Mouse (Mus musculus) lung, embryonic 15.5 days (tissue): ENCODE measurements around the gene Kng2. TPM values are rescaled to one million over a fixed set of nuclear protein-coding genes. Genes with fewer than 3 reads are reported as not detected.
"Not testable (repeated sequence)": the region's sequence is repeated elsewhere in the genome, so short reads cannot be mapped to it uniquely, and the experiment has no call there.

ENCODE experiments used
- ATAC-seq: fragments of 200-750 bp; cut with Nextera tagmentation; 2 replicates; pipeline ENCODE4 v1.8.0; 2017; ENCODE audit warnings: moderate number of reproducible peaks, borderline replicate concordance; ENCODE audit not compliant: low FRiP score, low TSS enrichment; ENCODE audit errors: extremely low read depth
- H3K27ac ChIP-seq: fragments of 300-500 bp; sonication (generic); 2 replicates; pipeline ENCODE4 v1.5.1; 2015; ENCODE audit warnings: moderate library complexity, mild to moderate bottlenecking, inconsistent platforms
- H3K27me3 ChIP-seq: fragments of 300-500 bp; sonication (generic); 2 replicates; pipeline ENCODE4 v1.6.1; 2015; ENCODE audit warnings: inconsistent platforms
- H3K36me3 ChIP-seq: fragments of 300-500 bp; sonication (generic); 2 replicates; pipeline ENCODE4 v1.6.1; 2015; ENCODE audit warnings: inconsistent platforms
- H3K4me1 ChIP-seq: fragments of 300-500 bp; sonication (generic); 2 replicates; pipeline ENCODE4 v1.6.1; 2015; ENCODE audit warnings: inconsistent platforms
- H3K4me2 ChIP-seq: fragments of 300-500 bp; sonication (generic); 2 replicates; pipeline ENCODE4 v1.6.1; 2015; ENCODE audit warnings: inconsistent platforms, mild to moderate bottlenecking, moderate library complexity
- H3K4me3 ChIP-seq: fragments of 300-500 bp; sonication (generic); 2 replicates; pipeline ENCODE4 v1.5.1; 2015; ENCODE audit warnings: mild to moderate bottlenecking, inconsistent platforms
- H3K9ac ChIP-seq: fragments of 300-500 bp; sonication (generic); 2 replicates; pipeline ENCODE4 v1.6.1; 2015; ENCODE audit warnings: inconsistent platforms
- H3K9me3 ChIP-seq: fragments of 300-500 bp; sonication (generic); 2 replicates; pipeline ENCODE4 v1.6.1; 2016; ENCODE audit warnings: inconsistent platforms
- WGBS: fragments of 180-500 bp; shearing (Covaris S2); methylation state at CpG from one replicate; pipeline ENCODE4 v1.1.7; 2015; 5-methylcytosine and 5-hydroxymethylcytosine counted together
- polyA plus RNA-seq: library from polyadenylated mRNA; unstranded; fragments of >200 nt; fragmentation: Nextera tagmentation; extraction: Ambion mirVana; gene quantifications from 2 replicates; pipeline ENCODE4 v1.2.1, GENCODE M21; 2015

The Kng2 gene
- polyA plus RNA-seq, 1 experiment from 2014 or later = 0.16 TPM

GRCm38 (mm10) chr16:23027341-23027740 is 1.9 kb downstream of the Kng2 start:
- H3K9ac ChIP-seq, H3K4me2 ChIP-seq, H3K9me3 ChIP-seq, ATAC-seq, H3K4me3 ChIP-seq, H3K27ac ChIP-seq, H3K27me3 ChIP-seq, H3K36me3 ChIP-seq, H3K4me1 ChIP-seq: not testable (repeated sequence)
- WGBS = 39% methylated on average over 3 of the region's 3 CpGs

- Histone ChIP-seq H3K4me3 (no peak overlapping the region), H3K9ac (no peak overlapping the region), H3K4me1 (no peaks in the 10 kb centered on the region), H3K4me2 (no peak overlapping the region), H3K27me3 (no peaks in the 10 kb centered on the region), H3K27ac (no peak overlapping the region), H3K36me3 (no peaks in the 10 kb centered on the region), H3K9me3 (no peaks in the 10 kb centered on the region)
- ATAC-seq = no peak
Measured at GRCm38 (mm10) chr16:23026582-23026981, 2.7 kb downstream of the Kng2 start.

DNA sequence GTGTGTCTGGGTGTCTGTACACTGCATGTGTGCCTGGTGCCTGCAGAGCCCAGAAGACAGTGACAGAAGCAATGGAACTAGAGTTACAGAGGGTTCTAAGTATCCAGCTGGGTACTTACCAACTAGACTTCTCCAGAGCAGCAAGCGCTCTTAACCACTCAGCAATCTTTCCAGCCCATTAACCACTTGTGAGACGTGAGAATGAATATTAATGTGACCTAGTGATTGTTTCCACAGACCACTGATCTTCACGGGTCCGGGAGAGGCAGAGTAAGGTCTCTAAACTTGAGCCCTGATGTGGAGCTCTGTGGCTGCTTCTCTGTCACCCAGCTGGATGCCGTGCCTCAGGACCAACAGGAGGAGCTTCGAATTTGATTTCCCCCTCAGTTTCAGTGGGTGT is 4.2 kb downstream of the Kng2 start:
- Histone ChIP-seq H3K4me1 (no peaks in the 10 kb centered on the region), H3K27ac (no peak overlapping the region), H3K27me3 (no peaks in the 10 kb centered on the region), H3K9ac (no peak overlapping the region), H3K4me2 (no peak overlapping the region), H3K4me3 (no peak overlapping the region), H3K9me3 (no peaks in the 10 kb centered on the region), H3K36me3 (no peaks in the 10 kb centered on the region)
- no peak for ATAC-seq
- WGBS = 50% methylated on average over 6 of the region's 6 CpGs

- not testable (repeated sequence) for H3K9me3 ChIP-seq, H3K4me1 ChIP-seq, H3K27ac ChIP-seq, H3K9ac ChIP-seq, H3K4me3 ChIP-seq, ATAC-seq, H3K36me3 ChIP-seq, H3K27me3 ChIP-seq, H3K4me2 ChIP-seq
- WGBS = 59% methylated on average over 1 of the region's 1 CpGs
Measured at GRCm38 (mm10) chr16:23020571-23020970, 8.7 kb downstream of the Kng2 start.

DNA sequence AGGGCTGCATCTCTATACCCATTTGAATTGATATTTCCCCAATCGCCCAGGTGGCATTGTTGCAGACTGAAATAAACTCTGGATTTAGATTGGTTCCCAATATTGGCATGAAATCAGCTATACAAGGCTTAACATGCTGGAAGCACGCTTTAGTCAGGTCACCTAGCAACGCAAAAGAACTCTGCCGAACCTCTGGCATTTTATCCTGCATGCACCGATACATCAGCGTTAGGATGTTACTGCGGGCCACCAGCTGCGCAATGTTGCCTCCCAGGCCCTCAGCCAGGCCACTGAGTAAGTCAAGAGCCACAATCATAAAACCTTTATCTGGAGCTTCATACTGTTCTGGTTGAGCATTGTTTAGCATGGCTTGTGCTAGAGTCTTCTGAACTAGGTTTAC is 14.6 kb downstream of the Kng2 start:
- not testable (repeated sequence) for H3K4me1 ChIP-seq, H3K4me2 ChIP-seq, H3K27ac ChIP-seq, H3K27me3 ChIP-seq, H3K36me3 ChIP-seq, H3K9me3 ChIP-seq, ATAC-seq, H3K4me3 ChIP-seq, H3K9ac ChIP-seq
- 88% methylated on average over 8 of the region's 8 CpGs for WGBS

DNA sequence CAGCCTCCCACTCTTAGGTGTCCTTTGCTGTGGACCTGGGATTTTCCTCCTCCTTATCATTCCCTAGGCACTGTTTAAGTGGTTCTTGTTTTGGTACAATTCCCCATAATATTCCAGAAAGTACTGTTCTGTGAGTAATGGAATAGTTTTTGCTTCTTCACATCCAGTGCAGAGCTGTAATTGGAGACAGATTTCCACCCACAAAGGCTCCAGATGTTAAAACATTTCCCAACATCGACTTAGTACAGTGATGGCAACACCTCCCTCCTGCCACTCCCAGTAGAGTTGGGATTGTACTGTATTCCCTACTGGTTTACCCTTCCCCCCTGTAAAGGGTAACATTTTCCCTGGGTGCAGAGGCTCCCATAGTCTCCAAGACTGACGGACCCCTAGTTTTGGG is 15.5 kb downstream of the Kng2 start:
- not testable (repeated sequence) for H3K9ac ChIP-seq, H3K4me2 ChIP-seq, H3K4me1 ChIP-seq, H3K36me3 ChIP-seq, H3K9me3 ChIP-seq, H3K27ac ChIP-seq, H3K27me3 ChIP-seq, H3K4me3 ChIP-seq, ATAC-seq
- whole genome bisulfite sequencing = 70% methylated on average over 2 of the region's 2 CpGs

DNA sequence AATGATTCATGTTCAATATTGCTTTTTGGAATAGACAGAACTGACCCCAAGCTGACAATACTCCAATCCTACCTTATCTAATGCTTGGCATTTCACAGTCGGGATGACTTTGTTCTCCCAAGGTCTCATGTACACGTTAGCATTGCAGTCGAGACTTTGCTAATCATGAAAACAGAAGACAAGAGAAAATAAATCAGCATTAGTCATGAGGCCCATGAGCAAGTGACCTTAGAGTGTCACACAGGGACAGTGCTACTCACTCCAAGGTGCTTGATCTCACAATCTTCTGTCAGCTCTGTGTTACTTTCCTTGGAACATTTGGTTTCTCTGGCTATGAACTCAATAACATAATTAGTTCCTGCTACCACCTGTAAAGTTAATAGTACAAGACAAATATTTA is 32.3 kb downstream of the Kng2 start:
- not testable (repeated sequence) for H3K36me3 ChIP-seq, H3K9ac ChIP-seq, H3K27me3 ChIP-seq, H3K4me2 ChIP-seq, H3K4me3 ChIP-seq, H3K27ac ChIP-seq, H3K4me1 ChIP-seq, ATAC-seq, H3K9me3 ChIP-seq
- 64% methylated on average over 3 of the region's 3 CpGs for WGBS

DNA sequence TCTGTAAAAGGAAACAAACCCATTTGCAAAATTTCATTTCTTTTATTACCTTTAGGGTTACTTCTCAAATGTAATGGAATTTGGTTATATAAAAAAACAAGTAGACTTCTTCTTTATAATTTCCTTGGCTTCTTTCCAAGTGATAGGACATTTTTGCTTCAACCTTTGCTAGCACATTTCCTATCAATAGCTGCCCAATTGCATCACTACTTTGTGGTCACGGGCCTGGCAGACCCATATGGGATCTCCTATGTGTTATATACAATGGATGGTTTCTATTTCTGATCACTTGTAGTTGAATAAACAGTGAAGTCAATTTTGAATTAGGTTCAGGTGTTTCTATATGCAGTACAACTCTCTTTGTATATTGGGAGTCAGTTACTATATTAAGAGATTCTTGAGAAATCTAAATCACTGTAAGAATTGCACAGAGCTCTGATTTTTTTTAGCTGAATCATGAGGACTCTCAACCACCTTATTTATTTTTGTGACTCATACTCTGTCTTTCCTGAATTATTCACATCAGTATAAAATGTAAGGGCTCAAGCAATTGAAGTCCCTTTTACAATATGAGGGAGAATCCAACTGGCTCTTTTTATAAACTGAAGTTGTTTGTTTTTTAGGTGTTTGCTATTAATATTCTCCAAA is 61.8 kb downstream of the Kng2 start:
- H3K27me3 ChIP-seq = no peaks in the 10 kb centered on the region

DNA sequence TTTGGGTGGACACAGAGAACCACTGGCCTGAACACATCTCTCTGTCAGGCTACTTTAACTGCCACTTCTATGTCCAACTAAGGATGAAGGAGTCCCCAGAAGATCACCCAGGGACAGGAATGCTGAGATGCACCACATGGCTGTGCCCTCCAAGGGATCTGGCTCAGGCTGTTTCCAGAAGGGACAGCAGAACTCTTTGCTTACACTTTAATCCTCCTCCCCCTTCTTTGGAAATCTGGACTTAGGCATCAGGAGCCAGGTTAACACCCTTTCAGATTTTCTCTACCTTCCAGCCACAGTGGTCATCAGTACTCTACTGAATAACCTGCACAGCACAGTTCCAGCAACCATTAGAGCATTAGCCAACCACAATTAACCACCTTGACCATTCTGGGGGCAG is 66.0 kb downstream of the Kng2 start:
- Histone ChIP-seq H3K36me3 (no peaks in the 10 kb centered on the region), H3K9ac (no peak overlapping the region), H3K4me3 (no peak overlapping the region), H3K4me2 (no peak overlapping the region), H3K27me3 (no peaks in the 10 kb centered on the region), H3K27ac (no peak overlapping the region), H3K4me1 (no peaks in the 10 kb centered on the region), H3K9me3 (no peaks in the 10 kb centered on the region)
- ATAC-seq = no peak

More for the DNA sequence above, 61.8 kb downstream of the Kng2 start:
- H3K9ac ChIP-seq = no peak overlapping the region
- no peaks in the 10 kb centered on the region for H3K36me3 ChIP-seq
- H3K9me3 ChIP-seq = no peaks in the 10 kb centered on the region
- no peaks in the 10 kb centered on the region for H3K4me1 ChIP-seq
- no peak overlapping the region for H3K4me3 ChIP-seq
- no peak overlapping the region for H3K27ac ChIP-seq
- no peak overlapping the region for H3K4me2 ChIP-seq
- 56% methylated on average over 1 of the region's 1 CpGs for WGBS
- ATAC-seq = no peak

GRCm38 (mm10) chr16:22962256-22962655 is 67.0 kb downstream of the Kng2 start:
- no peak for ATAC-seq
- no peaks in the 10 kb centered on the region for H3K4me1 ChIP-seq
- no peak overlapping the region for H3K9ac ChIP-seq
- H3K9me3 ChIP-seq = no peaks in the 10 kb centered on the region
- H3K27ac ChIP-seq = no peak overlapping the region
- no peak overlapping the region for H3K4me2 ChIP-seq
- no peaks in the 10 kb centered on the region for H3K36me3 ChIP-seq
- H3K4me3 ChIP-seq = no peak overlapping the region
- no peaks in the 10 kb centered on the region for H3K27me3 ChIP-seq
- 69% methylated on average over 5 of the region's 5 CpGs for WGBS

- Histone ChIP-seq H3K4me2 (no peak overlapping the region), H3K4me1 (no peaks in the 10 kb centered on the region), H3K9me3 (no peaks in the 10 kb centered on the region), H3K36me3 (no peaks in the 10 kb centered on the region), H3K27ac (no peak overlapping the region), H3K9ac (no peak overlapping the region), H3K27me3 (no peaks in the 10 kb centered on the region), H3K4me3 (no peak overlapping the region)
- ATAC-seq = no peak
- 88% methylated on average over 8 of the region's 8 CpGs for WGBS
Measured at GRCm38 (mm10) chr16:22961073-22961472, 68.2 kb downstream of the Kng2 start.

DNA sequence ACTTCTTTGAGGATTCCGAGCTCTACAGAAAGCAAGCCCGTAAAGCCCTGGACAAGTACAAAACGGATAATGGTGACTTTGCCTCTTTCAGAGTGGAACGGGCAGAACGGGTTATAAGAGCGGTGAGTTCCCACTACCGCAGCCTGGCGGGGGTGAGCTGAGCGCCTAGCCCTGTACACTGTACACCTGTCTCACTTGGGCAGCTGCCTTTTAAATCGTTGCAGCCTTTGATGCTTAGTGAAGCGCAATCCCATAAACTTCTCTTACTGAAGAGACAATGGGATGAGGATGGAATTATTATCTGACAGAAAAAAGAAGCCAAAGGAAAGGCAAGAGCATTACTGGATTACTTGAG is 73.2 kb downstream of the Kng2 start:
- ATAC-seq = no peak
- no peaks in the 10 kb centered on the region for H3K9me3 ChIP-seq
- H3K36me3 ChIP-seq = no peaks in the 10 kb centered on the region
- no peak overlapping the region for H3K4me2 ChIP-seq
- H3K9ac ChIP-seq = no peak overlapping the region
- H3K4me1 ChIP-seq = no peaks in the 10 kb centered on the region
- 82% methylated on average over 11 of the region's 11 CpGs for WGBS
- no peak overlapping the region for H3K4me3 ChIP-seq
- H3K27ac ChIP-seq = no peak overlapping the region
- H3K27me3 ChIP-seq = no peaks in the 10 kb centered on the region

DNA sequence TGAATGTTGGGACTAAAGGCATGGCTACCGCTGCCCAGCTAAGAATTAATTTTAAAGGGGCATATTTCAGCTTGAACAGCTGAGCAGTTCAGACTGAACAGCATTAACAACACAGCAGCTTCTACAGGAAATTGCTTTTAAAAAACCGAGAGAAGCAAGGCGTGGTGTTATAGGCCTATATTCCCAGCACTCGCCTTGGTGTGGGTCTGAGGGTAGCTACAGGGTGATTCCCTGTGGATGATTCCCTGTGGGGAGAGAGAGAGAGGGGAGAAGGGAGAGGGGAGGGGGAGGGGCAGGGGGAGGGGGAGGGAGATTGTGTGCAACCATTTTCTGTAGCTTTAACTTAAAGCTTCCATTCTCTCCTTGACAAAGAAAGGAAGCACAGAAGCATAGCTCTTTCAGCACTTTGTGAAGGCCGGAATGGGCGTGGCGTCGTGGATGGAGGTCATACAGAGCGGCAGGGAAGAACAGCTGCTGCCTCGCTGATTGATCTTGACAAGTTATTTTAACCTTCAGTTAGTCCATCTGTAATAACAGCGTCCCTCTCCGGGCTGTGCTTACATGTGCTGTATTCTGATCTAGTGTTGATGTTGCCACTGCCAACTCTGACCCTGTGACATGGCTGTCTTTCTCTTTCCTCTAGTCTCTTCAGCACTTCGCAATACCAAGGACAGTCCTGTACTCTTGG is 73.7 kb downstream of the Kng2 start:
- H3K27ac ChIP-seq = no peak overlapping the region

More for the DNA sequence above, 73.7 kb downstream of the Kng2 start:
- H3K9ac ChIP-seq = no peak overlapping the region
- no peaks in the 10 kb centered on the region for H3K4me1 ChIP-seq
- 56% methylated on average over 13 of the region's 13 CpGs for WGBS
- no peak for ATAC-seq
- H3K4me3 ChIP-seq = no peak overlapping the region
- H3K9me3 ChIP-seq = no peaks in the 10 kb centered on the region
- no peaks in the 10 kb centered on the region for H3K36me3 ChIP-seq
- H3K27me3 ChIP-seq = no peaks in the 10 kb centered on the region
- no peak overlapping the region for H3K4me2 ChIP-seq
